Mouse (Mus musculus) B cell, adult (primary cell): ENCODE results near the gene Sp7. TPM values are rescaled to one million over a fixed set of nuclear protein-coding genes. Genes with fewer than 3 reads are reported as not detected.

Experiments used
- total RNA-seq: library from RNA; stranded (reverse); gene quantifications from 4 replicates; pipeline ENCODE4 v1.2.4, GENCODE M21; 2023; ENCODE audit not compliant: inconsistent age

Sp7 gene
- total RNA-seq = not detected in 4 replicates

DNA sequence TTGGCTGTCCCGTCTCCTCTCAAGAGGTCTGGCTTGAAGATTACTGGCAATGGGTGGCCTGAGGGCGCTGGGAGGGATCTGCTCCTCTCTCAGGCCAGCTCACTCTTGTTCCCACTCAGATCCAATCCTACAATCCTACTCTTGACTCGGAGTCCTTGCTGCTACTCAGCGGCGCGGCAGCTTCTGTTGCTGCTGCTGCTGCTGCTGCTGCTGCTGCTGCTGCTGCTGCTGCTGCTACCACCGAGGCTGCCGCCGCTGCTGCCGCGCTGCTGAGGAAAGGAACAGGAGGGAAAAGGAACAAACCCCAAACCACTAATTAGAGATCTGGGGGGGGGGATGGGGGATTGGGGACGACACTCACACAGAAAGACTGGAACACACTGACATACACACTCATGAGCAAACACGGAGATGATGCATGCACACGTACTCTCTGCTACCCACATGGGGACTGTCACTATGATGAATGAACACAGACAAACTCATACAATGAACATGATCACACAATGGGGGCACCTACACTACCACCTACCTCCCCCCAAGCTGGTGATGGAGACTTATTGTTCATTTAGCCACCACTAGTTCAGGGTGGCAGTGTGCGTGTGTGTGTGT is at the start of gene Sp7:
Sp7 (minus strand) TSS at position 450 of the 612 bp plus-strand sequence.

DNA sequence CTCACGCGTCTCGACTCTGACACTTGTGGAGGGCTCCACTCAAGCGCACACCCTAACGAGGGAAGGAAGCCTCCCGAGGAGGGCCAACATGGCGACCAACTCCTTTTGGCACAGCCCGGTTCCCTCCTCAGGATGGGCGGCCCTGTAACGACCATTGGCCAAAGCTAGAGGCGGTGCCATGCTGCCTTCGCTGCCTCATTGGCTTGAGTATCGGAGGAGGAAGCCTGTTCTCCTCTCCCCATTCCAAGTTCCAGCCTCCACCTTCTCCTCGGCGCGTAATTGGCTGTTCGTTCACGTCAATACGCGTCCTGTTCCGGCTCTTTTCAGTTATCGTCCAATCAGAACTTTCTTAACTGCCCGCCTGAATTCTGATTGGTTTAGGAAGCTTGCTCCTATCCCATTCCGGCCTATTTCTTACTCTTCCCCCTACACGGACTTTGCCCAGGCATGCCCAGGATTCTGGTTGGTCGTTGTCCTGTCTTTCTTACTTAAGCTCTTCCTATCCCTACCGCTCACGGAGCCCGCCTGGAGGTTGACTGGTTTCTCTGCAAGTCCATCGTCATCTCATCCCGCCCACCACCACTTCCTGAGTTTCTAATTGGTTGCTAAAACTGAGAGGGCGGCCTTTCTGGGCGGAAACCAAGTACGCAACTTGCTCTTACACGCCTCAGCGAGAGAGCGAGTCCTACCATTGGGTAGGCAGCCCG is 38.7 kb upstream of the Sp7 start, which contains the start of gene Sp1:
Sp1 (plus strand) TSS at position 655 of the 707 bp plus-strand sequence.

DNA sequence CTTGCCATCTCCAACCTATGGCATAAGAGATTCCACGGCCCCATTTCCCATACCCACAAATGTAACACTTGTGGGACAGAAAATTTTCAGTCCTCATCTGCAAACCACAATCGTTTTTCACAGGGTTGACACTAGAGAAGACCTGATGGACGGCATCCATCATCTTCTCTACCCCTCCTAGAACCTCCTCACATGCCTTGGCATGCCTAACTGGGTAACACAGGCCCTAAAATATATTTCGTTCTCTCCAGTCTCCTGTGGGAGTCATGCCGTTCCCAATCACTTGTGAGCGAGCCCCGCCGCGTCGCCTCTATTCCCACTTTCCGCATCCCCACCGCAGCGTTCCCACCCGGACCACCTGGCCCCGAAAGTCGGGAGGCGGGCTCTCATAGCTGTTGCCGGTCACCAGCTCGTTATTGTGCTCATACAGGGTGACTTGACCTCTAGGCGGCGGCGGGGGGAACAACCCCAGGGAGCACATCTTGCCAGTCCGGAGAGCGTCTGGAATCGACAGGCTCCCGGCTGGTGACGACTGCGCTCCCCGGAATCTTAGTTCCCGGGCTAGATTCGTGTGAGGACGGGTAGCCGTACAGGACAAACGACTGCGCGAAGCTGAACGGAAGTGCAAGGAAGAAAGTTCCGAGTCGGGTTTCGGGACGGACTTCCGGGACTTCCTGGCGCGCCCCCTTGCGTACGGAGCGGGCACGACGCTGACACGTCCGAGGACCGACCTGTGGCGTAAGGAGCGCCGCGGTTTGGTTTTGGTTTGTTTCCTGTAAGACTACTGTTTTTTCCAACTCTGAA is 16.6 kb downstream of the Sp7 start, which contains the start of gene Aaas:
Aaas (minus strand) TSS at position 634 of the 804 bp plus-strand sequence.

GRCm38 (mm10) chr15:102331610-102332015 is 35.4 kb downstream of the Sp7 start, which contains the start of gene Myg1:
TSS of gene Myg1 (plus strand) at chr15:102331709.

DNA sequence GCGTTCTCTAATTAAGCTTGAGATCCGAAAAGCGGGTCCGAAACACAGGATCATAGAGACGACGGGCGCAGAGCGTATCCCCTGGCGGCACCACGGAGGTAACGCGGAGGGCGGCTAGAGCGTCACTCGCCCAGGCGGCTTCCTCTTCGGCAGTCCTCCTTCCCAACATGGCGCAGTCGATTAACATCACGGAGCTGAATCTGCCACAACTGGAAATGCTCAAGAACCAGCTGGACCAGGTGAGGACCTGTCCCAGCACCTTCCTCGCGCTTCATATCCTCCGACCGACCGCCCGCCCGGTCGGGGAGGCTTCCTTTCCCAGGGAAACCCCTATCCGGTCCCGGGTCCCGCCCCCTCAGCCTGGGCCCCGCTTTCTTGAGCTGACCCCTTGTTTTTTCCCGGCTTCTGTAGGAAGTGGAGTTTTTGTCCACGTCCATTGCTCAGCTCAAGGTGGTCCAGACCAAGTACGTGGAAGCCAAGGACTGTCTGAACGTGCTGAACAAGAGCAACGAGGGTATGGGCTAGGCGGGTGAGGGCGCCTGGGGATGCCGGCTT is 40.9 kb downstream of the Sp7 start, which contains the start of gene Pfdn5:
Pfdn5 (plus strand) TSS at position 95 of the 555 bp plus-strand sequence.

Other genes starting within 250 kb of the Sp7 start
- gene Spryd3, start 230.9 kb downstream of the Sp7 start, total RNA-seq = 32.5 to 42.3 TPM (median 36.8 TPM) in 4 replicates
- gene Igfbp6, start 222.8 kb downstream of the Sp7 start, total RNA-seq = 0.45 to 0.96 TPM (median 0.67 TPM) in 3 of 4 replicates, not detected in the other
- gene Soat2, start 216.7 kb downstream of the Sp7 start, total RNA-seq = 0.32 to 0.39 TPM in 2 of 4 replicates, not detected in the others
- 124 to 135 TPM (median 129 TPM) in 4 replicates for gene Zfp740, start 163.9 kb downstream of the Sp7 start, total RNA-seq
- 25.7 to 32.5 TPM (median 28.9 TPM) in 4 replicates for gene Csad, start 162.5 kb downstream of the Sp7 start, total RNA-seq
- 156 to 194 TPM (median 184 TPM) in 4 replicates for gene Itgb7, start 135.2 kb downstream of the Sp7 start, total RNA-seq
- gene Rarg, start 109.7 kb downstream of the Sp7 start, total RNA-seq = 0.18 to 0.48 TPM (median 0.30 TPM) in 4 replicates
- not detected in 4 replicates for gene Gm9918, start 96.6 kb downstream of the Sp7 start, total RNA-seq
- gene Mfsd5, start 87.7 kb downstream of the Sp7 start, total RNA-seq = 29.3 to 35.7 TPM (median 32.0 TPM) in 4 replicates
- gene Espl1, start 70.9 kb downstream of the Sp7 start, total RNA-seq = 1.1 to 3.4 TPM (median 1.9 TPM) in 4 replicates
- 474 to 547 TPM (median 525 TPM) in 4 replicates for gene Pfdn5, start 41.1 kb downstream of the Sp7 start, total RNA-seq
- 45.9 to 63.6 TPM (median 58.0 TPM) in 4 replicates for gene Myg1, start 35.5 kb downstream of the Sp7 start, total RNA-seq
- gene Aaas, start 16.4 kb downstream of the Sp7 start, total RNA-seq = 60.2 to 71.7 TPM (median 65.2 TPM) in 4 replicates
- gene Sp1, start 39.0 kb upstream of the Sp7 start, total RNA-seq = 147 to 196 TPM (median 158 TPM) in 4 replicates
- gene Amhr2, start 78.2 kb upstream of the Sp7 start, total RNA-seq = 0.29 to 4.4 TPM (median 2.5 TPM) in 4 replicates
- 93.8 to 109 TPM (median 102 TPM) in 4 replicates for gene Prr13, start 91.8 kb upstream of the Sp7 start, total RNA-seq
- 695 to 793 TPM (median 756 TPM) in 4 replicates for gene Pcbp2, start 103.4 kb upstream of the Sp7 start, total RNA-seq
- gene Gm10337, start 136.5 kb upstream of the Sp7 start, total RNA-seq = 9.8 to 23.4 TPM (median 22.2 TPM) in 3 of 4 replicates, not detected in the other
- 0.72 to 1.7 TPM (median 0.99 TPM) in 4 replicates for gene Map3k12, start 149.9 kb upstream of the Sp7 start, total RNA-seq
- gene Tarbp2, start 151.0 kb upstream of the Sp7 start, total RNA-seq = 41.2 to 56.9 TPM (median 44.9 TPM) in 4 replicates
- gene Npff, start 157.8 kb upstream of the Sp7 start, total RNA-seq = 10.3 to 27.3 TPM (median 19.1 TPM) in 4 replicates